Mouse (Mus musculus) spleen, postnatal 36 days (tissue): ENCODE data around the gene Pigk.

Experiments
- DNase-seq, 2 experiments: peaks; one replicate each; pipeline ENCODE4 v3.0.0; 2022; ENCODE audit warnings: low spot score in 2 of 2, mixed read lengths in 1 of 2

The Pigk gene

GRCm38 (mm10) chr3:152837938-152838337, 124.0 kb downstream of the Pigk start:
- DNase-seq: no peak

- no peak for DNase-seq
Measured at GRCm38 (mm10) chr3:152841264-152841663, 127.4 kb downstream of the Pigk start.

DNA sequence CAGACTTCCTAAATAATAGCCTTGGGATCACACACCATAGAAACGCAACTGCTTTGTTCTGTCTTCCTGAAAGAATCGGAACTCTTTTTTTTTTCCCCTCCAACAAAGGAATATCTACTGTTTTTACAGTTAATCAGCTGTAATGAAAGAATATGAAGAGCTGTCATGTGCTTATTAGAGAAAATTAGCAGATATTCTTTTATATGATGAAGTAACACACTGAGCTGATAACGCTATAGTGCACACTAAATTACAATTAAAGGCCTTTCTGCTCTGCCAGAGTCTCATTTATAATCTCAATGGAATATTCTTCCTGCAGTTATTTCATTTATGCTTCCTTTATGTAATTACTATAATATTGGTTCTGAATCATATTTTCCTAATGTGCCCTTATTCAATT, 128.7 kb downstream of the Pigk start:
- DNase-seq: no peak

DNA sequence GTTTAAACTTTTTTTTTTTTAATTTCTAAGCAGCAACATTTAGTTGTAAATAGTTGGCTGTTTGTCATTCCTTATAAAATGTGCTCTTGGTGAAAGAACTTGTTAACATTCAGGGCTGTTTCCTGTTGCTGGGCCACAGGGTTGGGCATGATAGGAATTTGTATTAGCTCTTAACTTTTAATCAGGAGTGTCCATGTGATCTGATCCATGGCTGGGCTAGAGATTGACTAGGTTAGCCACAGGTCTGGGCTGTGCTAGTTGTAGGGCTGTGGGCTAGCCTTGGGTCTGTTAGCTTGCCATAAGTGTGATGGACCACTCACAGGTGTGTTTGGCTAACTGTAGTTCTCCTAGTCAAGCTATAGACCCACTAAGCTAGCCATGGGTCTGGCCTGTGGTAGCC, 130.0 kb downstream of the Pigk start:
- DNase-seq: no peak

- no peak for DNase-seq
Measured at GRCm38 (mm10) chr3:152855006-152855614, 141.2 kb downstream of the Pigk start.

DNA sequence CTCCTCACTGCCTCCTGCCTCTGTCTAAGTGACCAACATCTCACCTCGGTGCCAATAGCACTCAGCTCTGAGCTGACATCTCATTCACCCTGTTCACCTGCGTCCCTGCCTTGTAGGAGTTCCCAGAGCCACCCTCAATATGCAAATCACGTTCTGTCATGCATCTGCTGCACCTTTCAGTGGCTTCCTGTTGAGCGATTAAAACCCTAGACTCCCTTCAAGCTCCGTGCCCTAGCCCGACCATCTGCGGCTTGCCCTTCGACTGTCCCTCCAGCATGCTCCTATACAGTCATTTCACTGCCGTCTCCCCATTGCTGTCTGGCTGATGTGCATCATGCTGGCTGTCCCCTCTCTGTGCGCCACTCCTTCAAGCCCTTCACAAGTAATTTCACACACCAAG, 142.2 kb downstream of the Pigk start:
- peak in 1 of 2 experiments; percentile 16 for DNase-seq

DNA sequence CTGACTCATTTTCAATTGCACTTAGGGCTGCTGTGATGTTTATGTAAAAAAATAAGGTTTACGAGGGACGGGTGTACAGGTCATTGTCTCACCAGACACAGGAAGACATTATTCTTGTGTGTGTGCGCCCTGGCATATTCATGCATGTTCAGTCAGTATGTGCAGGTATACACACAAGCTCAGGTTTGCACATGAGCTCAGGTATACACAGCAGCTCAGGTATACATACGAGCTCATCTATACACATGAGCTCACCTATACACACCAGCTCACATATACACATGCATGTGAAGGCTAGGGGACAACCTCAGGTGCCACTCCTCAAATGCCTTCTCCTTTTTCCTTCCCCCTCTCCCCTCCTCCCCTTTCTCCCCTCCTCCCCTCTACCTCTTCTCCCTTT, 147.6 kb downstream of the Pigk start:
- DNase-seq: no peak

DNA sequence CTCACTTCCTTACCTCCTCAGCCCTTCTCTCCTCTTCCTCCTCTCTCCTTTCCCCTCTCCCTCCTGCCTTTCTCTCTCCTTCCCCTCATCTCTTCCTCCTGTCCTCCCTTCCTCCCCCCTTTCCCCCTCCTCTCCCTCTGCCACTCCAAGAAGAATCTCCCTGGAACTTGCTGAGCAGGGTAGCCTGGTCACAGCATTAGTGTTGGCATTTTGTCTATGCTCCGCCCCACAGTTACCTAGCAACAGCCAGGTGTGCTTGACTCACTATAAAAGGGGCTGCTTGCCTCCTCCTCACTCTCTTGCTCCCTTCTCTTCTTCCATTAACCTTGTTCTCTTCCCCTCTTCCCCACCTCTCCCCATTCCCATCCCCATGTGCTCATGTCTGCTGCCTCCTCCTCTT, 148.1 kb downstream of the Pigk start:
- no peak for DNase-seq

DNA sequence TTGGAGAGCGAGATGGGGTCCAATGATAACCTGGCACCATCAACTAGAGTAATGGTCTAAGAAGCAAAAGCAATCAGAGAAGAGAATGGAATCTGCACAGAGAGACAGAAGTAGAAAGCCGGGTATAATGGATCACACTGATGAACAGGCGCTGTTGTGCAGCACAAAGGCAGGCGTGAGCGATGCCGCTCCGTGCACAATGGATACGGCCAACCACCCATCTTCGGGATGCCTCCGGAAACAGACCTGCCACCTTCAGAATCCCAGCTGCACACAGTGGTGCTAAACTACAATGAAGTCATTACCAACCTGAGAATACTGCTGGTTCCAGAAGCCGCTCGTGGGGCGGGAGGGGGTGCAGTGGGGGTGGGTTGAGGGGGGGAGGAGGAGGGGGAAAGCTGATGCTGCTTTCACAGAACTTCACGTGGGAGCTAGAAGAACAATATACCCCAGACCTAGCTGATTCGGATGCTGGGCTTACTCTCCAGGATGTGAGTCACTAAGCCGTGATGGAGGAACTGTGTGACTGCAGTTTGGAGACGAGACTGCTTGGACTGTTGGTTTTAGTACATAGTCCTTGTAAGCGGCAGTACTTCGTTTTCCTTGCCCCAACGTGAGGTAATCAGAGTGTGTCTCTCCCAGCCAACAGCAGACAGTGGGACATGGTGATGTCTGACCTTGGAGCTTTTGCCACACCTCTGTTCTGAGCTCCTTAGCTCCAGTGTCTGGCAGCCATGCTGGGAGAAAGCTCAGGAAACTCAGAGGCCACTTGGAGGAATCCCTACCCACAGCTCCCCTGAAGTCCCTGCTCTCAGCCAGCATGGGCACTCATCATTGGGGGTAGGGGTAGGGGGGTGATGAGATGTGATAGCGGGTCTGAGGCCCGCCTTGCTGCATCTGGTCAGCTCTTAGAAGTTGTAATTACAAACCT, 152.4 kb downstream of the Pigk start:
- DNase-seq: no peak

DNA sequence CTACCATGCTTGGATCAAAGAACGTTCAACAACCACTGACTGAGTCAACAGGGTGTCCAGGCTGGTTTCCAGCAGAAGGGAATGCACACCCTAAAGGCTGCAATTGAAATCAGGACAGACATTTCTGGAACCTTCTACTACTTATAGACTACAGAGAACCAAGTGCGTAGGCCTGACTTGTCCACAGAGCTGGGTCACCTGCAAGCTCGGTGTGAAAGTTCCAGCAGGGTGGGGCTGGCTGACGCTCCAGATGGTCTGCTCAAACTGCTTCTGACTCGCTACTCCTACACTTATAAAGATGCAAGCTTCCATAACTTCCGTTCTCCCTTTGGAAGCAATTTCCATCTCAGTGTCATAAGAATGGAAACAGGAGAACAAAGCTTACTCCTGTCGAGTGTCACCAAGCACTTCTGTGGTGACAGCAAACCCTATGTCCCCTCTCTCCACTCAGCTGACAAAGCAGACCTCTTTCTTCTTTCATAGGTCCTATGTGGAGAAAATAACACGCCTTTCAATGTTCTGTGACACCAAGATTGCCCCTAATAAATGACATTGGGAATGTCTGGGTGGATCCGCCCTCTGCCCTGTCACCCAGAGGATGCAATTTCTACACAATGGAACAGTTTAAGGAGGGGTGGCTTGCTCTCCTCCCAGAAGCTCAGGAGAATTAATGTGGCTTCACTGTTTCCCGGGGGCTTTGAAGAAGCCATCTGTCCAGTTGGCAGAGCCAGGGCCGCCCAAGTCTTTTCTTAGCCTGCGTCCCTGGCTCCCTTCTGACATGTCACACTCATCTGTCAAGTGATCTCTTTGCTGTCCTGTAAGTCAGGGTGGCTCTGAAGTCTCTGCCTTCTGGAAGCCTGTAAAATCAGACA, 154.0 kb downstream of the Pigk start:
- DNase-seq: no peak

GRCm38 (mm10) chr3:152872054-152872453, 158.2 kb downstream of the Pigk start:
- no peak for DNase-seq

DNA sequence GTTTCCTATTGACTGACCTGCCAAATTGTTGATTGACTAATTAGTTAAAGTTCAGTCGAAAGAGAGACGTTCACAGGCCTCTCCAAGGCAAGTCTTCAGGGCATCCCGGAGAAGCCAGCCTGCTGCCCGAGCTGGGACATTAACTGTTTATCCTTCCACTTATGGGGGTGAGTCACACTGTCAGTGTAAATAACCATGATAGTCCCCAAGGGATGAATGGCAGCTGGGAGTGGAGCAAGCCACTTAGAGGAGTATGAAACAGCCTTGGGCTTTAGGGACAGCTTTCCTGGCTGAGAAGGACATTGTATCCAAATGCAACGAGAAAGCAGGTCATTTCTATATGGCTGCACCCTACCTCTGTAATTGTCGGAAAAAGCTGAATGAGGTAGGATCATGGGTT, 158.7 kb downstream of the Pigk start:
- DNase-seq: no peak

- no peak for DNase-seq
Measured at GRCm38 (mm10) chr3:152874431-152875355, 160.8 kb downstream of the Pigk start.

GRCm38 (mm10) chr3:152875723-152876290, 161.9 kb downstream of the Pigk start:
- no peak for DNase-seq

DNA sequence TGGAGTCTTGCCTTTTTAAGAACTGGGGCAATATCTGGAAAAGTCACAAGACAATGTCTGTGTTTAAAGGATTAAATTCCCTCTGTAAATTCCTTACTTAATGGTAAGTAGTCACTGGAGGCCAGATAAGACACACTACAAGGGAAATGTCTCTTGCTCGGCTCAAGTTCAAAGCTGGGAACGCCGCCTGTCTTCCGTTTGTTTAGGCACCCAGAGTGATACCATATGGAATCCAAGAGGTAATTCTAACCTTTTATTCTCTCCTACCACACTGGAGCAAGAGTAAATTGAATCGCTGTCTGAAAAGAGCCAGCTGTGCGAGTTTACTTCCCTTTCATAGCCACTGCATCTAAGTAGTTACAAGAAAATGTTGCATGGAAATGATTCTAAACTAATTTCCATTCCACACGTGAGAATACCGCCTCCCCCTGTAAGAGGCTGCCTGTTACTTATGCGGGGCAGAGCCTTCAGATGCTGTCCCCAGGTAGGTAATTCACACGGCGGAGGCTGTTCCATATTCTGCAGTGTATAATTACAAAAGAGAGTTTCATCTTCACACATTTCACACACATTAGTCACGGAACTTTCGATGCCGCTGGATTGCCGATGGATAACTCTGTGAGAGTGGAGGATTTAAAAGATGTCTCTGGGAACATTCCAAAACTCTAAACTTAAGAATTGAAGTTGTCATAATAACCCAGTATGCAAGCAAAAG, 166.4 kb downstream of the Pigk start:
- DNase-seq: no peak

DNA sequence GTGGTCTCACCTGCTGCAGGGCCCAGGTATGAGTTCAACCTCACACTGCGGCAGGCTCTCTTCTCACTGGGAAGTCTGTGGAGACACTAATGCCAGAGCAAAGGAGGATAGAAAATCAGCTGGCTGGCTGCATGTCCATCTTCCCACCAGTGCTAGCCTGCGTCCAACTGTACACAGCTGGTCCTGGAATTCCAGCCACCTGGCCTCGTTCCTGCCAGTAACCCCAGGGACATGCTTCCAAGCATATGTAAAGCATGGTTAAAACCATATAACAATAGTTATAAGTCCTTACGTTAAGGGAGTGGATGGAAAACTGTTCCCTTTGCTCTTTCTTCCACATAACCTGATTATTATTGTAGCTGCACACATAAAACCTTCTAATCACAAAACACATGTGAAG, 167.8 kb downstream of the Pigk start:
- DNase-seq: no peak

DNA sequence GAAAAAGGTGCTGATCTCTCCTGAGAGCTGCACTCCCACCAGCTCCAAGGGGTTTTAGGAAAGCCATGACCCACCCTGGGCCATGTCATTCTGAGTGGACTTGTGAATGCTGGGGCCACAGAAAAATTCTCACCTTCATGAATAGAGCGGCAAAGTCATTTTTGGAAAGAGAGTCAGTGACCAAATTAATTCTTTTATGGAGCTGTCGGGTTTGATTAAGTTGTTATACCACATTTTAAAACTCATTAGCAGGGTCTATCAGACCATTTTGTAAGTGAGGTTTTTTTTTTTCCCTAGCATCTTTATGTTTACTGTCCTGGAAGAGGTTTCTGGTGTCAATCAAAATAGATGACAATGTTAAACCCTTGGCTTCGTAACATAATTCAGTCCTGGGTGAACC, 169.7 kb downstream of the Pigk start:
- DNase-seq: no peak

DNA sequence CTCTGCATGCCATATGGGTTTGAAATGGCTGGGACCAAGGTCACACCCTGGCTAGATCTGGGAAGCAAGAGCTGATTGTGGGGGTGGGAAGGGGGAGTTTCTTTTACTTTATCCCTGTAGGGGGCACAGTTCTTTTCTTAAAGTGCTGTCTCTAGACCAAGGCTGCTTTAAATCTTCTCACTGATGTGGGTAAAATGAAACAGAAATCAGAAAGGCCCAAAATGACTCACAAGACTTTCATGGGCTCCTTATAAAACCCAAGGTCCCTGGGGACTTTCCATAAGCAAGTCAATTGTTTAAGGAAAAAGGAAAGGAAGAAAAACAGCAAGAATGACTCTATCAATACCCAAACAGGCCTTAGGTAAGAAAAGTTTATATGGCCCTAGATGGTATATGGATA, 172.8 kb downstream of the Pigk start:
- DNase-seq: no peak

DNA sequence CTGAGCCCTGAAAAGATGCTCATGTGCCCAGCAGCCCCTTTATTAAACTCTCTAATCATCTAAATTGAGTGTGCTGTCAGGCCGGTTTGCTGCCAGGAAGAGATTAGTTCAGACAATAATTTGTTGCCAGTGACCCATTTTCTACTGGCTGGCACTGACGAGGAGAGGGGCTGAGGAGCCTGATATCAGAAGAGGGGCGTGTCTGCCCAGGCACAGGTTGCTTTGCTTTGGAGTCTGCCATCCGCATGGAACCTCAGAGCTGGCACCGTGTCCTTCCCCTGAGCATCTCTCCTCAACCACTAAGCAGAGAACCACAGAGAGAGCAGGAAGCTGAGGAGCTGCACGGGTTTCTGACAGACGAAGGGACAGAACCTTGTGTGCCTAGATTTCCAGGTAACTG, 174.2 kb downstream of the Pigk start:
- no peak for DNase-seq

GRCm38 (mm10) chr3:152894935-152895334, 181.0 kb downstream of the Pigk start:
- no peak for DNase-seq
